Mouse (Mus musculus): ENCODE data around the gene Srgap2.

The Srgap2 gene

GRCm38 (mm10) chr1:131345422-131346419 lies 181.4 kb downstream of the Srgap2 start:
- DNase-seq (ENCODE audit: low spot score): no peak

GRCm38 (mm10) chr1:131344691-131345090 lies 182.5 kb downstream of the Srgap2 start:
- DNase-seq (ENCODE audit: low spot score): no peak

GRCm38 (mm10) chr1:131336017-131336416 lies 191.1 kb downstream of the Srgap2 start:
- DNase-seq (ENCODE audit: low spot score): no peak

DNA sequence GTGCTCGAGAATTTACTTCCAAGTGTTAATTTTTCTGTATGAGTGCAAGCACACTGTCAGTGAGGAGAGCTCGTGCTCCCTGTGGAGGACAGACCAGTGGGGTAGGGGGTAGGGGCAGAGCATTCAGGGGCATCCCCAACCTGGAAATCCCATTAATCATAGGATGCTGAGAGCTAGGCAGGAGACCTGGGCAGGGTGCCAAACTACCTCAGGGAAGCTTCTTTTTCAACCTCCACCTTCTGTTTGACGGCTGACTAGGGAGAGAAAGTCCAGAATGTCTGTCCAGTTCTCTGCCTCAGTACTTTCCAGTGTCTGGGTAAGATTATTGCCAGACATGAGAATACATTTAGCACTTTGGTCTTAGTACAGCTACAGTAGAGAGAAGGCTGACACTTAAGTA lies 191.5 kb downstream of the Srgap2 start:
- no peak for DNase-seq (ENCODE audit: low spot score)

GRCm38 (mm10) chr1:131331180-131331579 lies 196.0 kb downstream of the Srgap2 start:
- no peak for DNase-seq (ENCODE audit: low spot score)

- peak; percentile 21 for DNase-seq (ENCODE audit: low spot score)
These were observed 198.1 kb downstream of the Srgap2 start for GRCm38 (mm10) chr1:131329093-131329492.

- DNase-seq (ENCODE audit: low spot score): no peak
These were observed 200.0 kb downstream of the Srgap2 start for GRCm38 (mm10) chr1:131327167-131327566.

GRCm38 (mm10) chr1:131324816-131325463 lies 202.2 kb downstream of the Srgap2 start:
- DNase-seq (ENCODE audit: low spot score): no peak

GRCm38 (mm10) chr1:131319598-131320330 lies 207.4 kb downstream of the Srgap2 start:
- no peak for DNase-seq (ENCODE audit: low spot score)

- DNase-seq (ENCODE audit: low spot score): no peak
These were observed 208.8 kb downstream of the Srgap2 start for GRCm38 (mm10) chr1:131318397-131318796.

GRCm38 (mm10) chr1:131317625-131318024 lies 209.5 kb downstream of the Srgap2 start:
- no peak for DNase-seq (ENCODE audit: low spot score)

DNA sequence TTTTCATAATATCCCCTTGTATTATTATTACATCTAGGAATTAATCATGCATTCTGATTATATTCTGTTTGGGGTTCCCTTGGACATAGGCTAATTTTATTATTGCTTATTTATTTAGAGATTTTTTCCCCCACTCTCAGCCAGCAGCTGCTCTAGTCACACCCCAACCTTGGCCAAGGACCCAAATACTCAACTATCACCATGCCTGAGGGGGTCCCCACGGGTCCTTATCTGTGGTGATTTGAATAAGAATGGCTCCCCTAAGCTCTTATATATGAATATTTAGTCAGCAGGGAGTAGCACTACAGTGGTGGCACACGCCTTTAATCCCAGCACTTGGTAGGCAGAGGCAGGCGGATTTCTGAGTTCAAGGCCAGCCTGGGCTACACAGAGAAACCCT lies 215.9 kb downstream of the Srgap2 start:
- no peak for DNase-seq (ENCODE audit: low spot score)

GRCm38 (mm10) chr1:131310237-131310818 lies 216.8 kb downstream of the Srgap2 start:
- no peak for DNase-seq (ENCODE audit: low spot score)

- no peak for DNase-seq (ENCODE audit: low spot score)
These were observed 226.4 kb downstream of the Srgap2 start for GRCm38 (mm10) chr1:131300750-131301149.

DNA sequence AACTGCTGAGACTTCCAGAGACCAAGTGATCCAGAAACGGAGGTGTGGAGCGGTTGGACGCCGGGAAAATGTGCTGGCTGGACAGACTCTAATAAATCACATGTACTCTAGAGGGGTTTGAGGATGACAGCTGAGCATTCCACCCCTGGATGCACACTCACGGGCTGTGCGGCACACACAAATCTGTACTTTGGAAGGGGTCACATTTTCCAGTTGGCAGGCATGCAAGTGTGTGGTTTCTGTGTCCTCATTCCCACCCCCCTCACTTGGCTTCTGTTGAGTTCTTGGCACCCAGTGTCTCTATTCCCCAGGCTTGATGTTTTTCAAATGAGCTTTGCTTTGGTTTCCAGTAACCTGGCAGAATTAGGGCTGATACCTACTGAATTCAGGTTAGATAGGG lies 227.4 kb downstream of the Srgap2 start:
- DNase-seq (ENCODE audit: low spot score): no peak

DNA sequence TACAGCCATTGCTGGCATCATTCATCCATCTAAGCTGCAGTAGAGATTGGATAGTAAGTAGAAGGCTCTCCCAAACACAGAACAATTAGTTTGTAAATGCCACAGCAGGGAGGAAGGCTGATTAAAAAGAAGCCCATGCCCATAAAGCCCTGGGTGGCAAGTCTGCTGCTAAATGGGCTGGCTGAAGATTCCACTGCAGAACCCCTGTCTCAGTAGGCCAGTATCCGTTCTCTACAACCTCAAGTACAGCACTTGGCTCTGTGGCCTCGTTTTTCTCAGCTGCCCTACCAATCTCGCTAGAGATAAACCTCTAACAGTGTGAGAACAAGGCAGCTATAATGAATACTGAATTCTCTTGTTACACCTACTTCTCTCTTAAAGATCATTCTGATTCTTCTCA lies 227.9 kb downstream of the Srgap2 start:
- DNase-seq (ENCODE audit: low spot score): no peak

DNA sequence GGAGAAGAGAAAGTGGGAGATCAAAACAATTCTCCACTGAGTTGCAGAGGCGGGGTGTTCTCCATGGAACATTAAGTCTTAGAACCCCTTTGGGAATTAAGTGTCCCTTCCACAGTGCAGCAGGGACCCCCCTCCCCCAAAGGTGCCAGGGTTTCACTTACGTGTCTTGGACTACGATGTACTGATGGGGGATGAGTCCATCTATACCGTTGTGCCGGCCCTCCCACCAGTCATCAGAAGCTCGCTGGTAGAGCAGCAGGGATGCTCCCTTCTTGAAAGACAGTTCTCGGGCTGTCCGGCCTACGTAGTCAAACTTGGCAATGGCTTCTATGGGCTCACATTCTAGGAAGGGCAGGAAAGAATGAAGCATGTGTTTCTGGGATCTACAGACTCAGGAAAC lies 229.0 kb downstream of the Srgap2 start:
- DNase-seq (ENCODE audit: low spot score): no peak

DNA sequence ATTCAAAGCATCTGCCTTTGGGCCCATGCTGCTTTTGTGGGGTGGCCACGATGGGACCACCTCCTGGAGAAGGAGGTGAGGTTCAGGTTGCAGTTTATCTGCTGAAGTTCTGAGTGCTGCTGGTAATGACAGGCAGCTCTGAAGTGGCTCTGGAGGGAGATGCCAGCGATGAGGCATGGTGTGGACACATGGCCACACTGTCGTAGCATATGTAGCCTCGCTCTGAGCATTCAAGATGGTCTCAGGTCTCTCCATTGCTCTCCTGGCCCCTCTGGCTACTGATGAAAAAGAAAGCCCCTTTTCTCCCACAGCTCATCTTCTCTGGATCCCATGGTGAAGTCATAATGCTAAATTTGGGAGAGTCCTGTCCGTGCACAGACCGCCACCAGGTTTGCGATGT lies 230.4 kb downstream of the Srgap2 start:
- DNase-seq (ENCODE audit: low spot score): no peak

GRCm38 (mm10) chr1:131295200-131295599 lies 232.0 kb downstream of the Srgap2 start:
- DNase-seq (ENCODE audit: low spot score): no peak

- no peak for DNase-seq (ENCODE audit: low spot score)
These were observed 233.3 kb downstream of the Srgap2 start for GRCm38 (mm10) chr1:131293922-131294250.

DNA sequence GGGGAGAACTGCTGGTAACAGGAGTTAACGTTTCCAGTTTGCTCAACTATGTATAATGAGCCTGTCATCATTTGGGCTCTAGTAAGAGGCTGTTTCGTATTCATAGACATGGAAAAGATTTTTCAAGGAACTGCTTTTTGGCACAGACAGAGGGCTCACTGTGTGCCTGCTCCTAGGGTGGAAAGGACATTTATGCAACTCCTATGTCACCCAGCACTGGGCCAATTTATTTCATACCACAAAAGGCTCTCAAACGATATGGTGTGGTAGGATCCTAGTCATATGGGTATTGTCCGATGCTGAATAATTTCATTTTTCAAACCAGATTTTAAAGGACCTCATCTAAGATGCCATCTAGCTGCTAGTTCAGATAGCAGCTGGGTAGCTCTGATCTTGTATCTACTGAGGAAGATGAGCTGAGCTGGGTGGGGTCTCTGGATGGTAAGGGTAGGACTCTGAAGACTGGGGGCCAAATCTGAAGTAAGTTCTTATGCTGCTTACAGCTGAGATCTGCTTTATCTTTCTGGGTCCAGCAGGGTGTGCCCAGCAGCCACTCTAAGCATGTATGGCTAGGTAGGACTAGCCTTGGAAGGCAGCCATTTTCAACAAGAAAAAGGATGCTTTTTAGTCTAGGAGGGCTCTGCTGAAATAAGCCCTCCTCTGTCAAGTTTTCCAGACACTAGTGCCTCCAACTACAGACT lies 233.8 kb downstream of the Srgap2 start:
- DNase-seq (ENCODE audit: low spot score): no peak

DNA sequence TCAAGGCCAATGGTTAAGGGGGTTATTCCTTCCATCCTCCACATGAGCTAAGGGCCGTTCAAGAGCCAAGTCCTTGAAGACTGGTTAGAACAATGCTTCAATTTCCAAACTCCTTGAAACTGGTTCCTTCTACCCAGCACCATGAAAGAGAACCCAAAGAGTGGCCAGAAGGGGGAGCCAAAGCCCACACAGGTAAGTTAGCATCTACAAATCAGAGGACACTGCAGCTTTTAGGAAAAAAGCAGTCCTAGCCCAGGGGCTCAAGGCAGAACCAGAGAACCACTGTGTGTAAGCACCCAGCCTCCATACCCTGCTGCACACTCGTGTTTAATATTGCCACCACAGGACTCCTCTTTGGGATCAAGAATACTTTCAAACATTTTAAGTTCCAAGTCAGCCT lies 236.5 kb downstream of the Srgap2 start:
- DNase-seq (ENCODE audit: low spot score): peak; percentile 55

All from c-Kit-positive CD71-positive TER-119-positive erythroid progenitor cells, embryonic 14.5 days (primary cell).